Mouse (Mus musculus) E14TG2a.4 (cell line): ENCODE results near the gene Synpo2l.

ENCODE experiments used
- CTCF ChIP-seq: conservative IDR thresholded peaks from 2 replicates; pipeline ENCODE4 v1.5.1; 2014; ENCODE audit warnings: low read length
- NANOG ChIP-seq: IDR thresholded peaks from 2 replicates; pipeline ENCODE4 v1.6.1; 2014; ENCODE audit warnings: borderline replicate concordance, low read length, mixed read lengths

- TF ChIP-seq CTCF (no peak), NANOG (no peak)
Observed at GRCm38 (mm10) chr14:20619131-20619530, 49.0 kb downstream of the Synpo2l start.
